Mouse (Mus musculus): ENCODE measurements at regions not wholly inside any gene's neighbourhood (a gene's known extent, or its start where the extent isn't known, plus 50 kb on each side); places are given as distances from the start of the nearest gene placed in this dataset.

- DNase-seq (ENCODE audit: low spot score in 2 of 2): no peak
These were observed 497.3 kb upstream of the Gm5415 start for GRCm38 (mm10) chr1:33044388-33044787.

GRCm38 (mm10) chr1:33042424-33042823 is 495.3 kb upstream of the Gm5415 start:
- no peak for DNase-seq (ENCODE audit: low spot score in 2 of 2)

- DNase-seq (ENCODE audit: low spot score in 2 of 2): no peak
These were observed 493.6 kb upstream of the Gm5415 start for GRCm38 (mm10) chr1:33040740-33041139.

- DNase-seq (ENCODE audit: low spot score in 2 of 2): no peak
These were observed 484.9 kb upstream of the Gm5415 start for GRCm38 (mm10) chr1:33031991-33032390.

GRCm38 (mm10) chr1:33026683-33027415 is 479.8 kb upstream of the Gm5415 start:
- no peak for DNase-seq (ENCODE audit: low spot score in 2 of 2)

GRCm38 (mm10) chr1:33025379-33025778 is 478.3 kb upstream of the Gm5415 start:
- DNase-seq (ENCODE audit: low spot score in 2 of 2): no peak

GRCm38 (mm10) chr1:33022852-33023251 is 475.8 kb upstream of the Gm5415 start:
- DNase-seq (ENCODE audit: low spot score in 2 of 2): no peak

- no peak for DNase-seq (ENCODE audit: low spot score in 2 of 2)
These were observed 456.9 kb upstream of the Gm5415 start for GRCm38 (mm10) chr1:33003992-33004391.

- DNase-seq (ENCODE audit: low spot score in 2 of 2): no peak
These were observed 417.9 kb upstream of the Gm5415 start for GRCm38 (mm10) chr1:32964957-32965356.

GRCm38 (mm10) chr1:32959316-32959715 is 412.2 kb upstream of the Gm5415 start:
- no peak for DNase-seq (ENCODE audit: low spot score in 2 of 2)

GRCm38 (mm10) chr1:32946254-32946653 is 399.2 kb upstream of the Gm5415 start:
- DNase-seq (ENCODE audit: low spot score in 2 of 2): no peak

GRCm38 (mm10) chr1:32930381-32930780 is 383.3 kb upstream of the Gm5415 start:
- no peak for DNase-seq (ENCODE audit: low spot score in 2 of 2)

GRCm38 (mm10) chr1:32902437-32902836 is 355.3 kb upstream of the Gm5415 start:
- DNase-seq (ENCODE audit: low spot score in 2 of 2): no peak

GRCm38 (mm10) chr1:32887728-32888127 is 340.6 kb upstream of the Gm5415 start:
- no peak for DNase-seq (ENCODE audit: low spot score in 2 of 2)

GRCm38 (mm10) chr1:32872920-32873319 is 325.8 kb upstream of the Gm5415 start:
- DNase-seq (ENCODE audit: low spot score in 2 of 2): no peak

GRCm38 (mm10) chr1:32866111-32866510 is 319.0 kb upstream of the Gm5415 start:
- DNase-seq (ENCODE audit: low spot score in 2 of 2): no peak

- no peak for DNase-seq (ENCODE audit: low spot score in 2 of 2)
These were observed 310.9 kb upstream of the Gm5415 start for GRCm38 (mm10) chr1:32858040-32858439.

Measured in cerebellum, postnatal 4 days (tissue).